Mouse (Mus musculus) thymus, adult 18-20 months (tissue): ENCODE results near the gene Ppp1r18.

Experiments
- DNase-seq, 2 experiments: peaks; one replicate each; pipeline ENCODE4 v3.0.0; 2022; ENCODE audit warnings: mixed read lengths in 2 of 2

The Ppp1r18 gene

DNA sequence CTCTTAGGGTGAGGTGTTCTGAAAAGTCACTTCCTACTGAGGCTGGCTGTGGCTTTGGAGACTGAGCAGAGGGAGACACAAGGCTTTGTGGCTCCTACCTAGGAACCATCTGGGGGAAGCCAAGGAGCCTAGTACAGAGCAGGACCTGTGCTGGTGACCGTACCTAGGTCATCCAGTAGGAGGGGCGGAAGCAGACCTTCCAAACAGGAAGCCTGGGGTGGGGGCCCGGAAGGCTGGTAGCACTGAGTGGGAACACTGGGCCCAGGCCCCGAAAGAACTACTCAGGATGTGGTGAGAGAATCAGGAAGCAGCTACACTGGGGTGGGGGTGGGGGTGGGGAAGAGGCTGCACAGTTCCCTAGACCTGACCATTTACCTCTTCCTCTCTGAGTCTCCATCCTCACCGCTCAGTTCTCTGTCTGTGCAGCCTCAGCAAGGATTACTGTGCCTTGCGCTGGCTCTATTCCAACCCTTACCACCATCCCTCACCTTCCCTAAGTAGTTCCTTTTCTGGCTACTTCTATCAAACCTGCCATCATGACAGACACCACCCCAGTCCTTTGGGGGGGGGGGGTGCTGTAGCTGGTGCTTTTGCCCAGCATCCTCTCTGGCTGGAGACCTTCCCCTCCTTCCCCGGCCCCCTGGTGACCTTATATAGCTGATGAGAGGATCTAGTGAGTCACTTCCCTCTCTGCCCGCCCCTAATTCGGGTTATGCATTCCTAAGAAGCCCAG lies 4.9 kb downstream of the Ppp1r18 start:
- DNase-seq: peak; percentile 84 to 91

DNA sequence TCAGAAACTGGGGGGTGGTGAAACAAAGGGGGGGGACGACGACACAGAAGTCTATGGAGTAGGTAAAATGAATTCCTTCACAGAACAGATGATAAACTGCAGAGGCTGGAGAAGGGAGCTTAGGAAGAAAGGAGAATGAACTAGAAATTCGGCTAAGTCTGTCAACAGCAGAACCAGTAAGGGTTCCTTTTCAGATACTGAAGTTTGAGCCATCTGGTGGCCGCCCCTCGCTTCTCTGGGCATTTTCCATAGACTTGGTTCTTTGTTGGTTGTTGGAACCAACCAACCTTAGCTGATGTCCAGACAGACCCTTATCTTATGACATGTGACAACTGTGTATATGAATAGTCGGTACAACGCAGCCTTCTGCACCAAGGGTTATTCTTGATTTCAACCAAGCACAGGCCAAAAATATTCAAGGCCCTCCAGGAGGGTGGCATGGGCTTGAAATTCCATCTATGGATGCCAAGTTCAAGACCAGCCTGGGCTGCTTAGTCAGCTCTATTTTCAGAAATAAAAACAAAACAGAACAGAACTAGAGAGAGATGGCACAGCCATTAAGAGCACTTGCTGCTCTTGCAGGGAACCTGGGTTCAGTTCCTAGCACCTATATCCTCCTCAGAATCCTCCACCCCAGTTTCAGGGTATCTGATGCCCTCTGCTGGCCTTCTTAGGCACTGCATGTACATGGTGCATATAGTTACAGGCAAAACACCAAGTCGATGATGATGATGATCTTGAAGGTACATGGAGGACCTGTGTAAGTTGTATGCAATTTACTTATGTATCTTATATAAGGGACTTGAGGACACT lies 5.7 kb downstream of the Ppp1r18 start:
- DNase-seq: no peak

DNA sequence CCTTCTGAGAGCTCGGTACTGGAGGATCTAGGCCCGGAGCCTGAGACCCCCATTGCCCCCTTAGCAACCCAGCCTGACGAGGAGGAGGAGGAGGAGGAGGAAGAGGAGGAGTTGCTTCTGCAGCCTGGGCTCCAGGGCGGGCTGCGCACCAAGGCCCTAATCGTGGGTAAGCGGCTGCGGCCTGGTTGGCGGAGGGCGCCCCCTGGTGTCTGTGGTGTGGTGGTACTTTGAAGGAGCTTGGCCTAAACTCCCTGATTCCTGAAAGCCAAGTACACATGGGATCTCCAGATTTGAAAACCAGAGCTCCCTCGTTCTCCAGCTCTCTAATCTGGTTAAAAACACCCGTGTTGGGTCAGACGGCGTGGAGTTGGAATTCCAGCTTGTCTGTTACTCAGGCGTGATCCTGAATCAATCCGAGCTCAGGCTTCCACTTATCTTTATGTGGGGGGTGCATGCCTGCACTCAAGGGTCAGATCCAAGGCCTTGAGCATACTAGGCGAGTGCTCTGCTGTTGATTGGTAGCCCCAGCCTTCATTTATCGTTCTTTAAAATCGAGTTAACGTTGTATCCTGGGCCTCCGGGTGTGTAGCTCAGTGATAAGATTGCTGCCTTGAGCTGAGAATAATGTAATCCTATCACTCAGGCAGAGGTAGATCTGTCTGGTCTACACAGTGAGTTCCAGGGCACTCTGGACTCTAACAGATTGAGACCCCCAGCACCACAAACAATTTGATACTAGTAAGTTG lies 8.6 kb downstream of the Ppp1r18 start:
- peak; percentile 69 to 75 for DNase-seq

DNA sequence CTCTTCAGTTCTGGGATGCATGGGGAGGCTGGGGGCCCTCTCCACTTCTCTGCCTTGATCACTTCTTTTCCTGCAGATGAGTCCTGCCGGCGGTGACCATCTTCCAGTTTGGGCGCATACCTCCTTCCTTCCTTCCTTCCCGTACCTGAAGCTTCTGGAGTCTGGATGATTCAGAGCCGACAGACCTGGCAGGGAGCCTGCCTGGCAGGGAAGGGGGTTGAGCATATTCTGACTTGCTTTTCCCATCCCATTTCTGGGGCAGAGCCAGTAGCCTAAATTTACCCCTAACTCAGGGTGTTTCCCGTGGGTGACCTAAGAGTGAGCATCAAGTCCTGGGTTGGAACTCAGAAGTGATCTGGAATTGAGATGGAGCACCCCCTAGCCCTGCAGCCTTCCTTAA lies 9.3 kb downstream of the Ppp1r18 start:
- no peak for DNase-seq

DNA sequence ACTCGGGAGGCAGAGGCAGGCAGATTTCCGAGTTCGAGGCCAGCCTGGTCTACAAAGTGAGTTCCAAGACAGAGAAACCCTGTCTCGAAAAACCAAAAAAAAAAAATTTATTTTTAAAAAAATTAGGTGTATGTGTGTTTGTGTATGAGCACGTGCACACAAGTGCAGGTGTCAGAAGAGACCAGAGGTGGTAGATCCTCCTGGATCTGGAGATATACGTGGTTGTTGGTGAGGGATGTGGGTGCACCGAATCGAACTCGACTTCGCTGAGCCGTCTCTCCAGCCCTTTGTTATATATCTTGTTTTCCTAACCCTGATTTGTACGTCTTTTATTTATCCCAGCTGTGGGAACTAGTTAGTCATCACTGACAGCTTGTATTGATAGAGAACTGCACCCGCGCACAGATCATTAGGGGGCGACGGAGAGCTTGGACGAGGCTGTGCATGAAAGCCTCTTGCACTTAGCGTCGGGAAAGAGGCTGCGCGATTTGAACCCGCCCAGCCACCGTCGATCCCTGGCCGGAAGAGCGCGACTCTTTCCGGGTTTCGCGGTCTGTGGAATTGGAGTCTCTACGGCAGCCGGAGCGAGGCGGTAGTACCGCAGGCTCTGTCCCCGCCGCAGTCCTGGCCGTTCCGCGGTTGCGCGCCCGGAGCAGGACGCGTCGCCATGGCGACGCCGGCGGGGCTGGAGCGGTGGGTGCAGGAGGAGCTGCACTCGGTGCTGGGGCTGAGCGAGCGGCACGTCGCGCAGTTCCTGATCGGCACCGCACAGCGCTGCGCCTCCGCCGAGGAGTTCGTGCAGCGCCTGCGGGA lies 14.1 kb downstream of the Ppp1r18 start, which contains the start of gene Dhx16:
Gene Dhx16 (plus strand): TSS at position 575 of the 813 bp plus-strand sequence.
- DNase-seq: peak; percentile 86 to 92

DNA sequence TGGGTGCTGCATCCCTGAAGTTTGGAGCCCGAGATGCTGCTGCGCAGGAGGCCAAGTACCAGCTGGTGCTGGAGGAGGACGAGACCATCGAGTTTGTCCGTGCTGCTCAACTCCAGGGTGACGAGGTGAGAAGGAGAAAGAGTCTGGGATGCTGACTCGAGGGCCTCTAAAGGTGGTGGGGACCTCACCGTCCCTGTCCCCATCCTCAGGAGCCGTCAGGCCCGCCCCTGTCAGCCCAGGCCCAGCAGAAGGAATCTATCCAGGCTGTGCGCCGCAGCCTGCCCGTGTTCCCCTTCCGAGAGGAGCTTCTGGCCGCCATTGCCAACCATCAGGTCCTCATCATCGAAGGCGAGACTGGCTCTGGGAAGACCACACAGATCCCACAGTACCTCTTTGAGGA lies 17.5 kb downstream of the Ppp1r18 start:
- no peak for DNase-seq

DNA sequence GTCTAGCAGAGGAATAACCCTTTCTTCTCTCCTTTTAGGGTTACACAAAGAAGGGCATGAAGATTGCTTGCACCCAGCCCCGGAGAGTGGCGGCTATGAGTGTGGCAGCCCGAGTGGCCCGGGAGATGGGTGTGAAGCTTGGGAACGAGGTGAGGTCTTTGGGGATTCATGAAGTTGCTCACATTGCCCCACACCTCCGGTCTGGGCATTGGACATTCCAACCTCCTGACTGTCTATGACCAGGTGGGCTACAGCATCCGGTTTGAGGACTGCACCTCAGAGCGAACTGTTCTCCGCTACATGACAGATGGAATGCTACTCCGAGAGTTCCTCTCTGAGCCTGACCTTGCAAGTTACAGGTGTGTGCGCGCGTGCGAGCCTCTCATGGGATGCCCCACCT lies 18.4 kb downstream of the Ppp1r18 start:
- no peak for DNase-seq

DNA sequence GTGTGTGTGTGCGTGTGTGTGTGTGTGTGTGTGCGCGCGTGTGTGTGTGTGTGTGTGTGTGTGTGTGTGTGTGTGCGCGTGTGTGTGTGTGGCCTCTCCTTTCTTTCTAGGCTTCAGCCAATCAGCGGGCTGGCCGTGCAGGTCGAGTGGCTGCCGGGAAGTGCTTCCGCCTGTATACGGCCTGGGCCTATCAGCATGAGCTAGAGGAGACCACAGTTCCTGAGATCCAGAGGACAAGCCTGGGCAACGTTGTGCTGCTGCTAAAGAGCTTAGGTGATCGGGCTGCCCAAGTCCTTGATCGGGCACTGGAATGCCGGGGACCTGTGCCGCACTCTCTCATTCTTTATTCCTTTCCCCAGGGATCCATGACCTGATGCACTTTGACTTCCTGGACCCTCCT lies 22.3 kb downstream of the Ppp1r18 start:
- DNase-seq: no peak

DNA sequence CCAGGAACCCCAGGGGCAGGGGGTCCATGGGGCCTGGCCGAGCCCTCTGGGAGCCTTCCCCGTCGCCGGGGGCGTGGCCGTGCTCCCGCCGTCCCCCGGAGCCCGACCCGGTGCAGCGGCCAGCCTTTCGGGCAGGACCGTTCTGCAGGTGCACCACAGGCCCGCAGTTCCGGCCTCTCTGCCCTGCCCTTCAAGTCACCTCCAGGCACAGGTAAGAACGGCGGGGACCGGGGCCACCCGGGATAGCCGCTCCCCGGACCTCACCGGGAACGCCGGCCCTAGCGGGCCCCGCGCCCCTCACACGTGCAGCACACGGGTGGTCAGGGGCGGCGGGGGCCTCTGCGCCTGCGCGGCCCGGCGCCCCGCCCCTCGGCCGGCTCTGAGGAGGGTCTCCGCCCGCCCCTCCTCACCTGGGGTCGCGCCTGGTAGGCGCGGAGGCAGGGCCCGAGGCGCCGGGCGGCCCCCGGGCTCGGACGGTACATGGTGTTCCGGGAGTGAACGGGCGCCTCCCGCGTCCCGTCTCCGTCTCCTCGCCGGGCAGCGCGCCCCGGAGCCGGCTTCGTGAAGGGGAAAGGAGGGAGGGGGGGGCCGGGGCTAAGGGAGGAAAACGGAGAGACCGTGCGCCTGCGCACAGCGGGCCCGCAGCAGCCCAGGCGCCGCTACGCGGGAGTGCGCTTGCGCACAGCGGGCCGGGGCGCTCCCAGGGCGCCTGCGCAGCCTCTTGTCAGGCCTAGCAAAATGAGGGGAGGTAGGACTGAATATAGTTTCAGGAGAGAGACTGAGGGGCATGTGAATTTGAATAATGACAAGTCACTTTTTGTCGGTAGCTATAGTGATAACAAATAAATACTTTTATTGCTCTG lies 31.6 kb downstream of the Ppp1r18 start, which contains the start of gene 2310061I04Rik:
Gene 2310061I04Rik (minus strand): TSS at position 651 of the 863 bp plus-strand sequence.
- peak; percentile 84 to 88 for DNase-seq

DNA sequence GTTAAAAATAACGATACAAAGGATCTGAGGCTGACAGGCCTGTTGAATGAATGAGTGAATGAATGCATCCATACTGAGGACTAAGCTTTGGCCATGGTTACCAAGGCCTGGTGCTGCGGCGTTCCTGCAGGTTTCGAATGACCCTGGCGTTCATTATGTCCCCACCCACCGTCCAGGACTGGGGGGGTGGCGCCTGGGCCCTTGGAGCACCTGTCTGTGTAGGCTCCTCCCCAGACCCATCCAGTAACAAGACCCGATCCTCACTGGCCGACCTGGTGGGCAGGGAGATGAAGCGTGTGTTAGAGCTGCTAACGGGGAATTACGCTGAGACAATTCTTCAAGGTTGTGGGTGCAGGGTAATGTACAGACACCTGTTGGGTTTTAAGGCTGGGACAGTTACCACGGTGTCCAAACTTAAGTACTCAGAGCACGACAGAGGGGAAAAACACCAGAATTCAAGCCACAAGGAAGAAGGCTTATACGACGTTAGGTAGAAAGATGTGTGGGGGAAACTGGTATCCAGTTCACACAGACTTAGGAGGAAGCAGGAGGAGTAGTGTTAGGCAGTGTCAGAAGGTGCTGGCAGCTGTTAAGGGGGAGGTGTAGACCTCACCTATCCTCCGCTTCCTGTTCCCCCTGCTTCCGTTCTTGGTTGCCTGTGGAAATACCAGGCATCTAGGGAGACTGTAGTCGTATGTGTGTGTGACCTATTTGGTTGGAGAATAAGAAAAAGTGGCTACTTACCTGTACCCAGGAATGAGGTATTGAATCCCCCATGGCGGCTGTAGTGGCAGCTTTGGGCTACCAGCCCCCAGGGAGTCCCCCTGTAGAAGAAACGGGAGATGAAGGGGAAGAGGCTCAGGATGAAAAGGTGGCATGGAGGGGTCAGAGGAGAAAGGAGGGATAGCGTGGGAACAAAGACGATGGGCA lies 32.5 kb downstream of the Ppp1r18 start:
- no peak for DNase-seq

DNA sequence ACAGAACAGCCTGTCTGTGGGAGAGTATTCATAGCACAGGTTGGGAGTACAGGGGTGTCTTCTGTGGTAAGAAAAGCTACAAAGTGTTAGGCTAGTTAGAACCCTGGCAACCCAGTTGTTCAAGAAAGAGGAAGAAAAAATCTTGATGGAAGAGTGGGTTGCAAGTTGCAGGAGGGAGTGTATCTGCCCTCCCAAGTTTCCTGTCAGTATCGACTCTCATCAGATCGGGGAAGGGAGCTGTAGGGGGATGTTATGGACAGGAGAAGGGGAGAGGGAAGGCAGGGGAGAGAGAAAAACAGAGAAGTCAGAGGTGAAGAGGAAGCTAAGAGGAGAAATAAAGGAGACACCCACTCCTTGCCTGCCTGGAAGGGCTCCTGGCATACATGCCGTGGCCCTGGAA lies 35.2 kb downstream of the Ppp1r18 start:
- DNase-seq: no peak

DNA sequence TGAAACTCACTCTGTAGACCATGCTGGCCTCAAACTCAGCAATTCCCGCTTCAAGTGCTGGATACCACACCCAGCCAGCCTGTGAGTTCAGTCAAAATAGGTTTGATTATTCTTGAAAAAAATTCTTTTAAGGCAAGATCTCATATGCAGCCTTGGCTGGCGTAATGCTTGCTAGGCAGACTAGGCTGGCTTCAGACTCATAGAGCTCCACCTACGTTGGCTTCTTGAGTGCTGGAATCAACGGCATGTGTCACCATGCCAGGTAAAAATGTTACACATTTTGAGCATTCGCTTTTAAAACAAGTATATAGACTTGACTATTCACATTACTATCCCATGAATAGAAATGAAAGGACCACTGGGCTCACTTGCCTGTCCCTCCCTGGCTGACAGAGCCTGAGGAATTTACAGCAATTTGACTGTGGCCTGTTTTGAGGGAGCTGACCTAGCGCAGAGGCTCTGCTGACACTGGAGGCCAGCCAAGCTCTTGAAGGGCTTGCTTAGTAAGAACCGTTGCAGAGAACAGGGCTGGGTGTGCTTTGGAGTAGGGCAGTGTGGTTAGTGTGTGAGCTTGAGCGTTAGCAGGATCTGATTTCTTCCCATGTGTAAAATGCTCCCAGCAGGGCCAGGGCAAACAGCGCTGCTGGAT lies 38.1 kb downstream of the Ppp1r18 start:
- no peak for DNase-seq

DNA sequence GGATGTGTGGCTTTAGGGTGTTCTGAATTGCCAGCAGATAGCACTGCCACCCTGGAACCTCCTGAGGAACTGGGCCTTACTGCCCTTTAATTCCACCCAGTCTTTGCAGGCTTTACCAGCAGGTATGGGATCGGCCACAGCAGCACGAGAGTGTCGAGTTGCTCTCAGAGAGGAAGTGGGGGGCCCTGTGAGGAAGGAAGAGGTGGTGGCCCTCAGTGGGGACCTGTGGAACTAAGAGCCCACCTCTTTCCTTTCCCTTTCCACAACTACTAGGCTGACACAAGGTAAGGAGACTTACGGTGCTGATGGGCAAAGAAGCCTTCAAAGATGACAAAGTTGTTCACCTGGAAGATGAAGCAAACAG lies 38.6 kb downstream of the Ppp1r18 start:
- DNase-seq: no peak

DNA sequence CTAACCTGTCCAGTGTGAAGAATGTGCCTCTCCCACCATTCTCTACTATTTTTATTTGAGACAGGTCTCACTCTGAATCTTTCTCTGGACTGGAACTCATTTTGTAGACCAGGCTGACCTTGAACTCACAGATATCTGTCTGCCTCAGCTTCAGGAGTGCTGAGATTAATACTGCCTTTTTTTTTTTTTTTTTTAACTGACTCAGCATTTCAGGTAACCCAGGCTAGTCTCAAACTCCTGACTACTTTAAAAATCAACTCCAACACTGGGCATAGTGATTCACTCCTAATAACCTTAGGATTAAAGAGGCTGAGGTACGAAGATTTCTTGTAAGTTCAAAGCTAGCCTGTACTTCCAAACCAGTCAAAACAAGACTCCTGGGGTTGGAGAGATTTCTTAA lies 40.2 kb downstream of the Ppp1r18 start:
- no peak for DNase-seq

DNA sequence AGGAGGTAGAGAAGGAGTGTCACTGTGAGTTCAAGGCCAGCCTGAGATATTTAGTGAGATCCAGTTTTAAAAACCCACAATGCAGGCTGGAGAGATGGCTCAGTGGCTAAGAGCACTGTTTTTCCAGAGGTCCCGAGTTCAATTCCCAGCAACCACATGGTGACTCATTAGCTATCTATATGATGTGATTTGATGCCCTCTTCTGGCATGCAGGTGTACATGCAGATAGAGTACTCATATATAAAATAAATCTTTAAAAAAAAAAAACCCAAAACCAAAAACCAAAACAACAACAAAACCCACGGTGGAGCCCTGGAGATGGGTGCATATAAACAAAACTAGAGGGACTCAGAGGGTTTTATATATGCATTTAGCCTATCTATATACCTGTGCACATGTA lies 42.2 kb downstream of the Ppp1r18 start:
- no peak for DNase-seq

DNA sequence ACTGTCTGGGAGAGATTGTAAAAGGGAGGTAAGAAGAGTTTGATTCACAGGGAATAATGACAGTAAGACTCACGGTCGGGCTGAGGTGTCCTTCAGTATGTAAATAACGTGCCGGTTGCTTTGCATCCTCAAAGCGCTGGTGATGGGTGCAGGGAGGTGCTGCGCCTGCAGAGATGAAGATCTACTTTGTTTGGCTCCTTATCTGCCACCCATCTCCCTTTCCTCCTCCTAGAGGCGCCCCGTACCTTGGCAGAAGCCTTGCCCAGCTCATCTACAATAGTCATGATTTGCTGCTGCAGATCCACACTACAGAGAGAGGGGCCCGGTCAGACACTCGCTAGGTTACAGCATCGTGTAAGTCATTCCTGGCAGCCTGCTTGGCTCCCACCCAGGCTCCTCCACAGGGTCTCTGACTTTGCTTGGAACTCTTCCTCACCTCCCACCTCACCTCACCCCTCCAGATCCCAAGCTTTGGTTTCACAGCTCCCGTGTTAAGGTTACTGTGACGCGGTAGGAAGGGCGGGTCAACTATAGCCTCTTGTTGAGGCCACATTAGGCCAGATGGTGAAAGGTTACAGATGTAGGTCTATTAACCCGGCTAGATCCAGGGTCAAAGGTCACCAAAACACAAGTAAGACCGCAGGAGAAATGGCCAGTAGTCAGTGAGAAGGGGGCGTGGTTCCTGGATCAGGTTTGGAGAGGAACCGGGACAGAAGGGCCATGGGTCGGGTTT lies 44.0 kb downstream of the Ppp1r18 start:
- no peak for DNase-seq

DNA sequence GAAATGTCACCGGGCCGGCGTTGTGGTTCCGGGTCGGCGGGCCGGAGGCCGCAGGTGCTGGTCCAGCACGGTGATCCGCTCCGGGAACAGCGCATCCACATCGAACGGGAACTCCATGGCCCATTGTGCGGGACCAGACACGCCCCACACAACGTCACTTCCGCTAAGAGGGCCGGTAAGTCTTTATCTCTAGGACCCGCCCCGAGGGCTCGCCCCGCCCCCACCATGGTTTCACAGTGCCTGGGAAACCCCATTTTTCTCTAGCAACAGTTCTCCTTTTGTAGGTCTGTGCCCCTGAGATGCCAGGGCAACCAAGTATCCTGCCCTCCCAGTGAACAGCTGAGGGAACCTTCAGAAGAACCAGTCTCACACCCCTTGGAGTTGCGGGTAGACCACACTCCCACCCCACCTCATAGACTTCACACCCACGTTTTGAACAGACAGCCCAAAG lies 44.6 kb downstream of the Ppp1r18 start, which contains the start of gene Atat1:
Gene Atat1 (minus strand): TSS at position 157 of the 451 bp plus-strand sequence.
- peak; percentile 87 to 89 for DNase-seq

DNA sequence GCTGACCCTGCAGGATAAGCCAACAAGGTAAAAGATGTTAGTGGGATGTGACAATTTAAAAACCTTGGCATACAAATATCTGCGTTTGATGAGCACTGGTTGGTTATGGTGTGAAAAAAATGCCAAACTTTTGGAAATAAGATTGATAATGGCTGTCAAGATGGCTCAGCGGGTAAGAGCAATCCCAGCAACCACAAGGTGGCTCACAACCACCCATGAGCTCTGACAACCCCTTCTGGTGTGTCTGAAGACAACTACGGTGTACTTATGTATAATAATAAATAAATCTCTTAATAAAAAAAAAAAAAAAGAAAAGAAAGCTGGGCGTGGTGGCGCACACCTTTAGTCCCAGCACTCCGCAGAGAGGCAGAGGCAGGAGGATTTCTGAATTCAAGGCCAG lies 49.6 kb downstream of the Ppp1r18 start:
- no peak for DNase-seq
